Mouse (Mus musculus) Muller cell, postnatal 12 days (primary cell): ENCODE measurements at regions not wholly inside any gene's neighbourhood (a gene's known extent, or its start where the extent isn't known, plus 50 kb on each side); places are given as distances from the start of the nearest gene placed in this dataset.
A peak's percentile ranks its signal among the peaks of the same experiment; 100 is the strongest.

Experiments
- DNase-seq: peaks from one replicate; pipeline ENCODE4 v3.0.0-alpha.2; 2015; ENCODE audit errors: inconsistent ontology term

- no peak for DNase-seq
These were observed 207.1 kb upstream of the Plpp4 start for GRCm38 (mm10) chr7:129049726-129050125.

- no peak for DNase-seq
These were observed 206.2 kb upstream of the Plpp4 start for GRCm38 (mm10) chr7:129050675-129051074.

GRCm38 (mm10) chr7:129066891-129067290, 189.9 kb upstream of the Plpp4 start:
- DNase-seq = no peak

DNA sequence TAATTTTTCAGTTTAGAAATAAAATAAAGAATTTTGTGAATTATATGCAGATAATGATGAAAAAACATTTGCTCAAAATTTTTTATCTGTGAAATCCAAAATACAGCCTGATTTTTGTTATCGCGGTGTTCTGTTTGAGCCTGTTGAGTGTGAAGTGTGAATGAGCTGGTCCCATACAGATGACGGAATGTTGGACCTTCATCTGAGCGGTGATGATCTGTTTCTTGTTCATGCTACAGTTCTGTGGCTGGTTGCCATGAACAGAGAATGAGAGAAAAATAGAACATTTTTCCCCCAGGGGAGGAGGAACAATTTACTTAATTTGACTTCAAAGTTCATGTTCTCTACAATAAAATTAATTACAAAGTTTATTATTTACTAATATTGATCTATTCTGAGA, 188.7 kb upstream of the Plpp4 start:
- no peak for DNase-seq

DNA sequence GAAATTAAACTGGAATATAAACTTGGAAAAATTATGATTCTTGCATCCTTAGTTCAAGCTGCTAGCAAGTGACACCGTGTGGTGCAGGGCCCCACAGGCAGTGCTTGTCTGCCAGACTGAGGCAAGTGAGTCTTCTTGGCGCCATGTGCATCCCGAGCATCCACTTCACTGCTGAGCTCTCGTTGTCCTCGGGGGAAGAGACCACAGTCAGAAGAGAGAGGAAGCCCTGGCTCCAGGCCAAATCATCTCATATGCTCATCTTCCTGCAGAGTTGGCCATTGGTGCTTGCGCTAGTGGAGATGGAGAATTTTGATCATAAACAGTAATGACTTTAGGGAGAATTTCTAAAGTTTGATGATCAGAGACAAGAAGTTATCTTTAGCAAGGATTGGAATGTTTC, 177.0 kb upstream of the Plpp4 start:
- DNase-seq = no peak

DNA sequence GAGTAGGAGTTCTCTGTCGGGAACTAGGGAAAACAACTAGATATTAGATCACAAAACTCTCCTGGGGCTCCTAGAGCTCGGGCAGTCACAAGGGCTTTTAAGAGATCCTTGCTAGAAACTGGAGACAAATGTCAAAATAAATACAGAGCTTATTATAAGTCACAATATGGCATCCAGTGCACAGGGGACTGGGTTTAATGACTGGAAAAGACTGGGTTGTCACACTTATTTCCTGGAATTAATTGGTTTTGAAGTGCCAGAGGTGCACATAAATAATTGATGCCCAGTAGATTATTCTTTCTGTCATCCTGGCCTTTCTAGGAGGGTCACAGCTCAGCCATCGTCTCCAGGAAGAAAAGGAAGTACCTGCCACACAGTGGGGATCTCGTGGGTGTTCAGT, 165.4 kb upstream of the Plpp4 start:
- DNase-seq = no peak

- no peak for DNase-seq
These were observed 160.3 kb upstream of the Plpp4 start for GRCm38 (mm10) chr7:129096374-129097069.

DNA sequence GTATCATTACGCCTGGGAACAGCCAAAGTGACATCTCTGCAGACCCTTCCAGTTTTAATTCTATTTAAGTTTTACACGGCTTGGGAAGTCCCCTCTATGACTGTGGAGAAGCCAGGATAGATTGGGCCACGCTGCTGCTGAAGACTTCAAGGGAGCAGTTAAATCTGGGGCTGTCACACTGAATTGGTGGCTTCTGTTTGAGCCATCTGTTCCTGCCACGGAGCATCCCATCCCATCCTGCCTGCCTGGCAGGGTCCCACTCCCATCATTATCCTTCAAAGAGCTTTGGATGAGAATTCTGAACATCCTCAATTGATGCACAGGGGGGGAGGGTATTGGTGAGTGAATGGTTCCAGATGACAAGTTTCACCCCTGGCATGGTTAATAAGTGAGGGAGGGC, 154.4 kb upstream of the Plpp4 start:
- no peak for DNase-seq

- peak; percentile 0 for DNase-seq
These were observed 122.7 kb upstream of the Plpp4 start for GRCm38 (mm10) chr7:129134176-129134575.

GRCm38 (mm10) chr7:129134661-129135215, 122.1 kb upstream of the Plpp4 start:
- DNase-seq = no peak

DNA sequence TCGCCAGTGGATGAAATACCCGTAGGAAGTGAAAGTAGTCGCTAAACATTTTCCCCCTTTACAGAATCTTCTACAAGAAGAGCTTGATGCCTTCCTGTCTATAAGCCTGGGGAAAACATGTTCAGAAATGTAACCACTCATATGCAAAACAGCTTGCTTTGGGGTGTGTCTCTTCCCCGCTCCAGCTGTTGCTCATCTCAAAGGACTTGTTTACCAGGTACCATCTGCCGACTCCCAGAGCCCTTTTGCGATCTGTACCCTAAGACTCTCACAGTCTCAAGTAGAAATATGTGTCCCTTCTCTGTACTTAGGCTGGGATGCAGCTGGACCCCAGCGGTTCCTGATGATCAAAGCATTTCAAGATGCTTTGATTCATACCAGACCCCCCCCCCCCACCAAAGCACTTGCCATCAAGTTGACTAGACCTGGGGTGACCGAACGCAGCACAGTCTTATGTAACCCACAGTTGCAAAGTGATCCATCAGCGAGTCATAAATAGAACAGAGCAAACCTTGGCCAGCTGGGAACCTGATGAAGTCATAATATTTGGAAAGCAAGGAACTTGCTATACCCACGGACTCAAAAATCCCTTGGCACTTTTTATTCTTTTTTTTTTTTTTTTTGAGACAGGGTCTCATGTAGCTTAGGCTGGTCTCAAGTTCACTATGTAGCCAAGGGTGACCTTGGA, 119.4 kb upstream of the Plpp4 start:
- DNase-seq = no peak

DNA sequence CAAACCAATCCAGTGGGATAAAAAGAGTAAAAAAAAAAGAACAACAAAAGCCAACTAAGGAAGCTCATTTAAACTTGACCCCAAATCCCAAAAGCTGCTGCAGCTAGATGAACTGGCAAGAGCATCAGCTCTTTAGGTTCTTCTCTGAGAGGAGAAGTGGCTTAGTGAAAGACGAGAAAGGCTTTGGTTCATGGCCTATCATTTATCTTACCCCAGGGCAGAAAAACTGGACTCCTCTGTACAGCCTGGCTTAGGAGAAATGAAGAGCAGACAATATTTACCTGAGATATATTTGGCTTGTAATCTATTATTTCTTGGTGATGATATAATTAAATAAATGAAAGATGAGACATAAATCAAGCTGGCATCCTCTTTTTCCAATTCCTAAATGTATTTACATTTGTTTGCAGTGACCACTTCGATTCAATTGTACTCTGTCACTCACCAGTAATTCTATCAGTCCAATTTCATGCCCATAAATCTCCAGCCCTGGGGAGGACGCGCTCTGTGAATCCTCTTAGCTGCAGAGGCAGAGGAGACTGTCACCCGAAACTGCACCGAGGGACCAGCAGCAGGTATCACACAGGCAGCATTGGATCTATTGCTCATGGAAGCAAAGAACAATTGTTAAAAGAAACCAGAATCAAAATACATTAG, 114.8 kb upstream of the Plpp4 start:
- DNase-seq = no peak

DNA sequence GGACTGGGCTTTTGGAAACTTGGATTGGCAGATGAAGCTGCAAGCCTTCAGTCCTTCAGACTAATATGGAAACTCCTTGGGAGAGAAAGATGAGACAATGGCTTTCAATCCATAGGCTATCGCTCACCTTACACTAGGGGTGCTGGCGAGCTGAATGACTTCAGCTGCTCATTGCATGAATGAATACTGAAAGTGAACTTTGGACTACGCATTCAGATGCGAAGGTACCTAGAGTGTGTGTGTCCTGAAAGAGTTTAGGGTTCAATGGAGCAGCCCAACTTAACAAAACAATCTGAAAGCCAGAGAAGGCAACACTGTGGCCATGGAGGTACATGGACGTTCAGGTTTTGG, 114.3 kb upstream of the Plpp4 start:
- no peak for DNase-seq

DNA sequence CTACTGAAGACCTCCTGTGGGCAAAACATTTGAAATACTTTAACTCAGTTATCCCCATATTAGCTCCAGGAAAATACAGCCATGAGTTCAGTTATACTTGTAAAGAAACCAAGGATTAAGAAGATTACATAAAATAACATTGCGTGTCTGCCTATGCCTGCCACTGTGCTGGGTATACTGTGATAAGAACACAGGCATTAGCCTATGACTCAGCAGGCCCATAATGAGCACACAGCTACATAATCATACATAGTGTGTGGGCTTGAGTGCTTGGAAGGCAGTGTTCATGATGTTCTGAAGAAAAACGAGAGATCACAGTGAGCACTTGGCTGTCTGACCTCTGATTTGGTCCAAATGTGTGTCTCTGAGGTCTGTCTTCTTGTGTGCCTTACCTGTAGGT, 101.3 kb upstream of the Plpp4 start:
- no peak for DNase-seq

GRCm38 (mm10) chr7:129169971-129170370, 86.9 kb upstream of the Plpp4 start:
- DNase-seq = no peak

GRCm38 (mm10) chr7:129190933-129191332, 65.9 kb upstream of the Plpp4 start:
- no peak for DNase-seq

GRCm38 (mm10) chr7:129207029-129207428, 49.8 kb upstream of the Plpp4 start:
- DNase-seq = no peak
